Mouse (Mus musculus) telencephalon, adult 2 months (tissue): ENCODE results near the gene Egfr.

ENCODE experiments used
- DNase-seq: peaks from one replicate; pipeline ENCODE4 v3.0.0-alpha.2; 2011; ENCODE audit warnings: low read depth, low spot score

Egfr gene

GRCm38 (mm10) chr11:16752007-16752348 is at the start of gene Egfr:
Gene Egfr, plus strand, starts transcription at chr11:16752203.
- DNase-seq: no peak

GRCm38 (mm10) chr11:16703221-16703620 is 48.8 kb upstream of the Egfr start:
- no peak for DNase-seq

- no peak for DNase-seq
Observed at GRCm38 (mm10) chr11:16735083-16735644, 16.8 kb upstream of the Egfr start.

GRCm38 (mm10) chr11:16737323-16737722 is 14.7 kb upstream of the Egfr start:
- DNase-seq: no peak

- no peak for DNase-seq
Observed at GRCm38 (mm10) chr11:16738691-16739090, 13.3 kb upstream of the Egfr start.

GRCm38 (mm10) chr11:16739155-16739554 is 12.8 kb upstream of the Egfr start:
- DNase-seq: no peak

- DNase-seq: no peak
Observed at GRCm38 (mm10) chr11:16740691-16741611, 11.1 kb upstream of the Egfr start.

- DNase-seq: no peak
Observed at GRCm38 (mm10) chr11:16742251-16742650, 9.8 kb upstream of the Egfr start.

GRCm38 (mm10) chr11:16742821-16743220 is 9.2 kb upstream of the Egfr start:
- no peak for DNase-seq

GRCm38 (mm10) chr11:16751457-16751982 is 483 bp upstream of the Egfr start:
- no peak for DNase-seq

- no peak for DNase-seq
Observed at GRCm38 (mm10) chr11:16752349-16753153, 548 bp downstream of the Egfr start.

- no peak for DNase-seq
Observed at GRCm38 (mm10) chr11:16753154-16754040, 1.4 kb downstream of the Egfr start.

- no peak for DNase-seq
Observed at GRCm38 (mm10) chr11:16759930-16760329, 7.9 kb downstream of the Egfr start.

GRCm38 (mm10) chr11:16761184-16761583 is 9.2 kb downstream of the Egfr start:
- DNase-seq: no peak

GRCm38 (mm10) chr11:16766038-16766815 is 14.2 kb downstream of the Egfr start:
- DNase-seq: no peak

- DNase-seq: no peak
Observed at GRCm38 (mm10) chr11:16767984-16768383, 16.0 kb downstream of the Egfr start.

GRCm38 (mm10) chr11:16769276-16769675 is 17.3 kb downstream of the Egfr start:
- no peak for DNase-seq

- no peak for DNase-seq
Observed at GRCm38 (mm10) chr11:16769709-16770303, 17.8 kb downstream of the Egfr start.

- DNase-seq: no peak
Observed at GRCm38 (mm10) chr11:16770966-16771365, 19.0 kb downstream of the Egfr start.

- DNase-seq: no peak
Observed at GRCm38 (mm10) chr11:16772717-16773116, 20.7 kb downstream of the Egfr start.
